Mouse (Mus musculus): ENCODE data around the gene Adamtsl4. TPM values are rescaled to one million over a fixed set of nuclear protein-coding genes. Genes with fewer than 3 reads are reported as not detected.

Gene Adamtsl4
- polyA plus RNA-seq, 2 experiments from 2014 or later = 3.2 to 3.5 TPM

GRCm38 (mm10) chr3:95632648-95633588 is 54.8 kb downstream of the Adamtsl4 start:
- peak; percentile 69 for ATAC-seq

GRCm38 (mm10) chr3:95631304-95631703 is 56.4 kb downstream of the Adamtsl4 start:
- ATAC-seq = no peak

GRCm38 (mm10) chr3:95630856-95631255 is 56.9 kb downstream of the Adamtsl4 start:
- ATAC-seq = no peak

- no peak for ATAC-seq
Observed at GRCm38 (mm10) chr3:95629755-95630154, 58.0 kb downstream of the Adamtsl4 start.

- ATAC-seq = no peak
Observed at GRCm38 (mm10) chr3:95627763-95628162, 60.0 kb downstream of the Adamtsl4 start.

Other genes starting within 250 kb of the Adamtsl4 start
- not detected for gene Ctsk, start 188.7 kb downstream of the Adamtsl4 start, polyA plus RNA-seq (2017; shearing (Covaris generic))
- 100 to 1,000 TPM; 365 to 472 TPM for gene Ctss, start 161.1 kb downstream of the Adamtsl4 start, polyA plus RNA-seq (2017; shearing (Covaris generic))
- gene Hormad1, start 128.2 kb downstream of the Adamtsl4 start, polyA plus RNA-seq (2017; shearing (Covaris generic)) = not detected
- gene Golph3l, start 99.0 kb downstream of the Adamtsl4 start, polyA plus RNA-seq (2017; shearing (Covaris generic)) = 10 to 100 TPM; 28.3 to 34.6 TPM
- 10 to 100 TPM; 67.7 to 82.4 TPM for gene Ensa, start 62.9 kb downstream of the Adamtsl4 start, polyA plus RNA-seq (2017; shearing (Covaris generic))
- 10 to 100 TPM; 62.9 to 76.7 TPM for gene Mcl1, start 29.1 kb downstream of the Adamtsl4 start, polyA plus RNA-seq (2017; shearing (Covaris generic))
- 100 to 1,000 TPM; 115 to 149 TPM for gene Ecm1, start 51.7 kb upstream of the Adamtsl4 start, polyA plus RNA-seq (2017; shearing (Covaris generic))
- 10 to 100 TPM; 67.4 to 73.6 TPM for gene Tars2, start 72.3 kb upstream of the Adamtsl4 start, polyA plus RNA-seq (2017; shearing (Covaris generic))
- 10 to 100 TPM; 22.7 to 26.4 TPM for gene Rprd2, start 130.9 kb upstream of the Adamtsl4 start, polyA plus RNA-seq (2017; shearing (Covaris generic))
- 10 to 100 TPM; 31.7 to 44.5 TPM for gene Prpf3, start 168.0 kb upstream of the Adamtsl4 start, polyA plus RNA-seq (2017; shearing (Covaris generic))
- 100 to 1,000 TPM; 334 to 354 TPM for gene Mrps21, start 183.6 kb upstream of the Adamtsl4 start, polyA plus RNA-seq (2017; shearing (Covaris generic))
- gene Ciart, start 194.3 kb upstream of the Adamtsl4 start, polyA plus RNA-seq (2017; shearing (Covaris generic)) = 1 to 10 TPM; 4.4 to 7.0 TPM
- 1 to 10 TPM; 1.2 to 1.5 TPM for gene BC028528, start 204.1 kb upstream of the Adamtsl4 start, polyA plus RNA-seq (2017; shearing (Covaris generic))
- gene Aph1a, start 206.1 kb upstream of the Adamtsl4 start, polyA plus RNA-seq (2017; shearing (Covaris generic)) = 10 to 100 TPM; 32.2 to 44.2 TPM
- gene Car14, start 216.8 kb upstream of the Adamtsl4 start, polyA plus RNA-seq (2017; shearing (Covaris generic)) = not detected
- 100 to 1,000 TPM; 162 to 218 TPM for gene Anp32e, start 241.3 kb upstream of the Adamtsl4 start, polyA plus RNA-seq (2017; shearing (Covaris generic))